Mouse (Mus musculus): ENCODE results near the gene Zfp281. TPM values are rescaled to one million over a fixed set of nuclear protein-coding genes. Genes with fewer than 3 reads are reported as not detected.

Gene Zfp281
- polyA plus RNA-seq, 1 experiment from 2014 or later = 22.7 TPM

DNA sequence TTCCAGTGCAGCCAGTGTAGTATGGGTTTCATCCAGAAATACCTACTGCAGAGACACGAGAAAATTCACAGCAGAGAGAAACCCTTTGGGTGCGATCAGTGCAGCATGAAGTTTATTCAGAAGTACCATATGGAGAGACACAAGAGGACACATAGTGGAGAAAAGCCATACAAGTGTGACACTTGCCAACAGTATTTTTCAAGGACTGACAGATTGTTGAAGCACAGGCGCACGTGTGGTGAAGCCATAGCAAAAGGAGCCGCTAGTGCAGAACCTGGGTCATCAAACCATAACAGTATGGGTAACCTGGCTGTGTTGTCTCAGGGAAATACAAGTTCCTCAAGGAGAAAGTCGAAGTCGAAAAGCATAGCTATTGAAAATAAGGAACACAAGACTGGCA, 1.4 kb downstream of the Zfp281 start:
- H3K27me3 ChIP-seq (ENCODE audit: control insufficient read depth, insufficient read depth, low read length) = no peaks in the 10 kb centered on the region
- peaks cover 30% of the 10 kb centered on the region for H3K4me1 ChIP-seq (ENCODE audit: control insufficient read depth, insufficient read depth, low read length)
- H3K4me2 ChIP-seq (ENCODE audit: low read depth, low read length) = peak overlapping the region; percentile 79
- peak overlapping the region; percentile 98; the same call in 1 of the 2 replicates for H3K9ac ChIP-seq (replicated peaks; ENCODE audit: low read depth, low read length)
- no peak for ATAC-seq (ENCODE audit: low read depth)
- WGBS = 86% methylated on average over 7 of the region's 7 CpGs
- H3K9me3 ChIP-seq (ENCODE audit: control insufficient read depth, low read length) = no peaks in the 10 kb centered on the region
- peak overlapping the region; percentile 87 for H3K4me3 ChIP-seq (ENCODE audit: low read depth, low read length)
- H3K27ac ChIP-seq (ENCODE audit: low read depth, low read length) = no peak overlapping the region; the same call in 1 of the 2 replicates
- peaks cover 10% of the 10 kb centered on the region for H3K36me3 ChIP-seq (ENCODE audit: control insufficient read depth, insufficient read depth, low read length)

DNA sequence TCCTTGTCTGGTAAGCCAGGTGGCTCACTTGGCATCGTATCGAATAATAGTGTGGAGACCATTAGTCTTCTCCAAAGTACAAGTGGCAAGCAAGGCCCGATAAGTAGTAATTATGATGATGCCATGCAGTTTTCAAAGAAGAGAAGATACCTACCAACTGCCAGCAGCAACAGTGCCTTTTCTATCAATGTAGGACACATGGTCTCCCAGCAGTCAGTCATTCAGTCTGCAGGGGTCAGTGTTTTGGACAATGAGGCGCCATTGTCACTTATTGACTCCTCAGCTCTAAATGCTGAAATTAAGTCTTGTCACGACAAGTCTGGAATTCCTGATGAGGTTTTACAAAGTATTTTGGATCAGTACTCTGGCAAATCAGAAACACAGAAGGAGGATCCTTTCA, 2.1 kb downstream of the Zfp281 start:
- Histone ChIP-seq H3K4me3 (ENCODE audit: low read depth, low read length) (no peak overlapping the region), H3K4me1 (ENCODE audit: control insufficient read depth, insufficient read depth, low read length) (peaks cover 30% of the 10 kb centered on the region), H3K9me3 (ENCODE audit: control insufficient read depth, low read length) (no peaks in the 10 kb centered on the region), H3K36me3 (ENCODE audit: control insufficient read depth, insufficient read depth, low read length) (peaks cover 10% of the 10 kb centered on the region), H3K27ac (ENCODE audit: low read depth, low read length) (no peak overlapping the region), H3K4me2 (ENCODE audit: low read depth, low read length) (peak overlapping the region; percentile 39; the same call in 1 of the 2 replicates), H3K27me3 (ENCODE audit: control insufficient read depth, insufficient read depth, low read length) (no peaks in the 10 kb centered on the region), H3K9ac (replicated peaks; ENCODE audit: low read depth, low read length) (no peak overlapping the region)
- WGBS = 78% methylated on average over 5 of the region's 5 CpGs
- ATAC-seq (ENCODE audit: low read depth) = no peak

DNA sequence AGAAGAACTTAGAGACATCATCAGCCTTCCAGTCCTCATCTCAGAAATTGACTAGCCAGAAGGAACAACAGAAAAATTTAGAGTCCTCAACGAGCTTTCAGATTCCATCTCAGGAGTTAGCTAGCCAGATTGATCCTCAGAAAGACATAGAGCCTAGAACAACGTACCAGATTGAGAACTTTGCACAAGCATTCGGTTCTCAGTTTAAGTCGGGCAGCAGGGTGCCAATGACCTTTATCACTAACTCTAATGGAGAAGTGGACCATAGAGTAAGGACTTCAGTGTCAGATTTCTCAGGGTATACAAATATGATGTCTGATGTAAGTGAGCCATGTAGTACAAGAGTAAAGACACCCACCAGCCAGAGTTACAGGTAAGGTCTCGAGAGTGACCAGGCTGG, 2.9 kb downstream of the Zfp281 start:
- H3K36me3 ChIP-seq (ENCODE audit: control insufficient read depth, insufficient read depth, low read length) = peaks cover 10% of the 10 kb centered on the region
- H3K4me2 ChIP-seq (ENCODE audit: low read depth, low read length) = peak overlapping the region; percentile 39
- no peak overlapping the region for H3K27ac ChIP-seq (ENCODE audit: low read depth, low read length)
- peaks cover 30% of the 10 kb centered on the region for H3K4me1 ChIP-seq (ENCODE audit: control insufficient read depth, insufficient read depth, low read length)
- H3K27me3 ChIP-seq (ENCODE audit: control insufficient read depth, insufficient read depth, low read length) = no peaks in the 10 kb centered on the region
- H3K4me3 ChIP-seq (ENCODE audit: low read depth, low read length) = 0 out of 2 replicates have a peak overlapping the region, but pooled peaks have one; percentile 4
- 87% methylated on average over 5 of the region's 5 CpGs for WGBS
- H3K9ac ChIP-seq (replicated peaks; ENCODE audit: low read depth, low read length) = no peak overlapping the region
- H3K9me3 ChIP-seq (ENCODE audit: control insufficient read depth, low read length) = no peaks in the 10 kb centered on the region
- ATAC-seq (ENCODE audit: low read depth) = no peak

DNA sequence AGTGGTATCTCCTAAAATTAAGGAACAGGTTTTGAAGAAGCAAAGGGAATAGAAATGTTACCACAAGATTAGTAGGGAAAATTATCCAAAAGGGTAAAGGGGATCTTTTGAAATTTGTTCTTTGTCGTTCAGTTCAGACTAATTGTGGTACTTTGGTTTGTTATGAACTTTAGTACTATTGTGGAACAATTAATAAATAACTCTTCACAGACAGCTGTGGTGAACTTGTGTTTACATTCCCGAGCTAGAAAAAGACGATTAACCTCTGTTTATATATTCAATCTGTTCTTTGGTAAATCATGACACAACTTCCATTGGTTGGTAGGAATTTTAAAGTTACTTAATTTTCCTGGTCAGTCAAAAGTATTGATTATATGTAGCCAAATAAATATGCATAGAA, 8.2 kb downstream of the Zfp281 start:
- no peaks in the 10 kb centered on the region for H3K27me3 ChIP-seq (ENCODE audit: control insufficient read depth, insufficient read depth, low read length)
- no peaks in the 10 kb centered on the region for H3K36me3 ChIP-seq (ENCODE audit: control insufficient read depth, insufficient read depth, low read length)
- ATAC-seq (ENCODE audit: low read depth) = no peak
- H3K4me2 ChIP-seq (ENCODE audit: low read depth, low read length) = no peak overlapping the region
- H3K4me3 ChIP-seq (ENCODE audit: low read depth, low read length) = no peak overlapping the region
- 97% methylated on average over 3 of the region's 3 CpGs for WGBS
- H3K27ac ChIP-seq (ENCODE audit: low read depth, low read length) = no peak overlapping the region
- no peak overlapping the region for H3K9ac ChIP-seq (replicated peaks; ENCODE audit: low read depth, low read length)
- H3K4me1 ChIP-seq (ENCODE audit: control insufficient read depth, insufficient read depth, low read length) = peaks cover 7% of the 10 kb centered on the region; the same call in 1 of the 2 replicates
- H3K9me3 ChIP-seq (ENCODE audit: control insufficient read depth, low read length) = no peaks in the 10 kb centered on the region

DNA sequence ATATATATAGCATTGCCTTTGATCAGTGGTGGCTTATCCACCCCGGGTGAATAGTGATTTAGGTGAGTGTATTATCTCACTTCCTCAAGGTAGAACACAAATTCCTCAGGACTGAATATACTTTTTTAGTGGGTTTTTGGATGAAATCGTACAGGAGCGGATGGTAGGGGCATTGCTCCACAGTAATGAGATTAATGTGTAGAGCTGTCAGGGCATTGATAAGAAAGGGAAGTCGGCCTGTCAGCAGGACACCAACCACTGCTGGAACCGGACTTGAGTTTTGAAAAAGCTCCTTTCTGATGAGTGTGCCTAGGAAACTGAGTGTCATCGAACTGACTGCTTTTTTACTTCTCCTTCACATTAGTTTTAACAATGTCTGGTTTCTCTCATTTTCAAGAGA, 10.9 kb downstream of the Zfp281 start:
- H3K36me3 ChIP-seq (ENCODE audit: control insufficient read depth, insufficient read depth, low read length) = no peaks in the 10 kb centered on the region
- no peaks in the 10 kb centered on the region for H3K9me3 ChIP-seq (ENCODE audit: control insufficient read depth, low read length)
- no peak overlapping the region for H3K4me2 ChIP-seq (ENCODE audit: low read depth, low read length)
- no peak overlapping the region for H3K4me3 ChIP-seq (ENCODE audit: low read depth, low read length)
- no peaks in the 10 kb centered on the region for H3K4me1 ChIP-seq (ENCODE audit: control insufficient read depth, insufficient read depth, low read length)
- no peak overlapping the region for H3K27ac ChIP-seq (ENCODE audit: low read depth, low read length)
- WGBS = 88% methylated on average over 6 of the region's 6 CpGs
- no peak overlapping the region for H3K9ac ChIP-seq (replicated peaks; ENCODE audit: low read depth, low read length)
- no peaks in the 10 kb centered on the region for H3K27me3 ChIP-seq (ENCODE audit: control insufficient read depth, insufficient read depth, low read length)
- no peak for ATAC-seq (ENCODE audit: low read depth)

DNA sequence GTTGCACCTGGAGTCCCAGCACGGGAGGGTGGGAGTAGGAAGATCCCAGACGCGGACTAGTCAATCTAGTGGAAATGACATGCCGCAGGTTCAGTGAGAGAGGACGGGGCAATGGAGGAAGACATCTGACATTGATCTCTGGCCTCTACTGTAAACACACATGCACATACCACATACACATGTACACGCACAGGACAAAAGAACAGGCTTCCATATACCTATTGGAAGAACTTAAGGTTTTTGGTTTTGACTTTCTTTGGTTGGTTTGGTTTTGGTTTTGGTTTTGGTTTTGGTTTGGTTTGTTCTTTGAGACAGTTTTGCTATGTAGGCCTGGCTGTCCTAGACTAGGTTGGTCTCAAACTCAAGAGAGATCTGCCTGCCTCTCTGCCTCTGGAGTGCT, 12.2 kb downstream of the Zfp281 start:
- Histone ChIP-seq H3K9ac (replicated peaks; ENCODE audit: low read depth, low read length) (no peak overlapping the region), H3K4me3 (ENCODE audit: low read depth, low read length) (no peak overlapping the region), H3K27me3 (ENCODE audit: control insufficient read depth, insufficient read depth, low read length) (no peaks in the 10 kb centered on the region), H3K36me3 (ENCODE audit: control insufficient read depth, insufficient read depth, low read length) (no peaks in the 10 kb centered on the region), H3K4me2 (ENCODE audit: low read depth, low read length) (no peak overlapping the region), H3K9me3 (ENCODE audit: control insufficient read depth, low read length) (no peaks in the 10 kb centered on the region), H3K4me1 (ENCODE audit: control insufficient read depth, insufficient read depth, low read length) (no peaks in the 10 kb centered on the region), H3K27ac (ENCODE audit: low read depth, low read length) (no peak overlapping the region)
- 91% methylated on average over 6 of the region's 6 CpGs for WGBS
- no peak for ATAC-seq (ENCODE audit: low read depth)

DNA sequence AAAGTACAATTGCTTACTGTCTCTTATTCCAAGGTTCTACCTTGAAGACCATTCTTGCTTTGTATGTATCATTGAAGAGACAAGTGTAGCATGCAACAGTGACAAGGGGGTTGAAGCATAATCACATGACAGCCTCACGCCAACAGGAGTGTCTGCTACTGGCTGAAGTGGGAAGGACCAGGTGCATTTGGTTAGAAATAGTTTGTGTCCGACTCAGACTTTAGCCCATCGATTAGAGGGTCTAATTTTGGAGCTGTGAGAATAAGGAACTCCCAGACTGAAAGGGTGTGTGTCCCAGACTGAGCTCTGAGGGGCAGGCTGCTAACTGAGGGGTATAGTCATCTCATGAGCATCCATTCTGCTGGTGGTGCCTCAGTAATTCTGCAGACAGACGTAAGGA, 13.0 kb downstream of the Zfp281 start:
- Histone ChIP-seq H3K36me3 (ENCODE audit: control insufficient read depth, insufficient read depth, low read length) (no peaks in the 10 kb centered on the region), H3K4me2 (ENCODE audit: low read depth, low read length) (no peak overlapping the region), H3K4me1 (ENCODE audit: control insufficient read depth, insufficient read depth, low read length) (no peaks in the 10 kb centered on the region), H3K27ac (ENCODE audit: low read depth, low read length) (no peak overlapping the region), H3K4me3 (ENCODE audit: low read depth, low read length) (no peak overlapping the region), H3K9me3 (ENCODE audit: control insufficient read depth, low read length) (no peaks in the 10 kb centered on the region), H3K27me3 (ENCODE audit: control insufficient read depth, insufficient read depth, low read length) (no peaks in the 10 kb centered on the region), H3K9ac (replicated peaks; ENCODE audit: low read depth, low read length) (no peak overlapping the region)
- 94% methylated on average over 4 of the region's 4 CpGs for WGBS
- ATAC-seq (ENCODE audit: low read depth) = no peak

DNA sequence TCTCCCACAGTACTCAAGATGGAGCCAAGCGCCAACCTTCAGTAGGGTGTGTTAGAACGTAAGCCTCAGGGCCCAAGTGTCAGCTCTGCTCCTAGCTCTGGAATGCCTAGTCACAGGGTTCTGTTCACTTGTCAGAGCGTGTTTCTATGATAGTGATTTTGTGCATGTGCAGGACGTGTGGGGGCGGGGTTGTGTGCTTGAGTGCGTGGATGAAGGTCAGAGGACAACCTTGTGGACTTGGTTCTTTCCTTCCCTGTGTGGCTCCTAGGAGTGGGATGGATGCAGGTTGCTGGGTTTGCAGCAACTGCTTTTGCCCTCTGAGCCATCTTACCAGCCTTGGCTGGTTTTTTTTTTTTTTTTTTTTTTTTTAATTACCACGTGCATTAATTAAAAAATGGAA, 13.5 kb downstream of the Zfp281 start:
- no peak for ATAC-seq (ENCODE audit: low read depth)
- Histone ChIP-seq H3K27ac (ENCODE audit: low read depth, low read length) (no peak overlapping the region), H3K4me3 (ENCODE audit: low read depth, low read length) (no peak overlapping the region), H3K36me3 (ENCODE audit: control insufficient read depth, insufficient read depth, low read length) (no peaks in the 10 kb centered on the region), H3K9me3 (ENCODE audit: control insufficient read depth, low read length) (no peaks in the 10 kb centered on the region), H3K4me1 (ENCODE audit: control insufficient read depth, insufficient read depth, low read length) (no peaks in the 10 kb centered on the region), H3K27me3 (ENCODE audit: control insufficient read depth, insufficient read depth, low read length) (no peaks in the 10 kb centered on the region), H3K4me2 (ENCODE audit: low read depth, low read length) (no peak overlapping the region), H3K9ac (replicated peaks; ENCODE audit: low read depth, low read length) (no peak overlapping the region)
- 95% methylated on average over 7 of the region's 7 CpGs for WGBS

DNA sequence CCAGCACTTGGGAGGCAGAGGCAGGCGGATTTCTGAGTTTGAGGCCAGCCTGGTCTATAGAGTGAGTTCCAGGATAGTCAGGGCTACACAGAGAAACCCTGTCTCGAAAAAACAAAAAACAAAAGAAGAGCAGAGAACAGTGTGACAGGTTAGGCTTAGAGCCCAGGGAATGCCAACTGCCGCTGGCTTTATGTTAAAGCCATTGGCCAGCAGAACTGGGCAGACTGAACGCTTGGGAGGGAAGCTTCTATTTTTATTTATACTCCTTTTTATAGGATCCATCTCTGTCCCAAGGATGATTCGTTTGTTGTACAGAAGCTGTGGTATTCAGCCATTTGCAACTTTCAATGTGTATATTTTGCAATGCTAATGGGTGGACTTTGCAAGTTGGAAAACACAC, 14.0 kb downstream of the Zfp281 start:
- Histone ChIP-seq H3K27me3 (ENCODE audit: control insufficient read depth, insufficient read depth, low read length) (no peaks in the 10 kb centered on the region), H3K4me1 (ENCODE audit: control insufficient read depth, insufficient read depth, low read length) (no peaks in the 10 kb centered on the region), H3K4me3 (ENCODE audit: low read depth, low read length) (no peak overlapping the region), H3K27ac (ENCODE audit: low read depth, low read length) (no peak overlapping the region), H3K36me3 (ENCODE audit: control insufficient read depth, insufficient read depth, low read length) (no peaks in the 10 kb centered on the region), H3K9me3 (ENCODE audit: control insufficient read depth, low read length) (no peaks in the 10 kb centered on the region), H3K9ac (replicated peaks; ENCODE audit: low read depth, low read length) (no peak overlapping the region), H3K4me2 (ENCODE audit: low read depth, low read length) (no peak overlapping the region)
- 86% methylated on average over 5 of the region's 5 CpGs for WGBS
- ATAC-seq (ENCODE audit: low read depth) = no peak

DNA sequence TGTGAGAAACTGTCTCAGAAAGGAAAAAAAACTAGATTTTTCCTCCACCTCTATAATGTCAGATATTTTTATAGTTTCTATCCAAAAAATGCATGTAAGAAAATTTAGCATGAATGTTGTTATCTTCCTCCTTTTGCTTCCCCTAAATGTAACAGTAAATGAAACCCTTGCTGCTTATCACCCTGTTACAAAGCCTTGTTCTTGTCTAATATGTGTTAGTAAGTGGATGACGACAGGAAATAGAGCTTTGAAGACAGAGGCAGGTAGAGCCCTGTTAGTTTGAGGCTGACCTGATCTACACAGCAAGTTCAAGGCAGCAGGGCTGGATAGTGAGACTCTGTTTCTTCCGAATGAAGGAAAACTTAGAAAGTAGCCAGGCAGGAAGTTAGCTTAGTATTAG, 14.5 kb downstream of the Zfp281 start:
- H3K4me1 ChIP-seq (ENCODE audit: control insufficient read depth, insufficient read depth, low read length) = no peaks in the 10 kb centered on the region
- H3K9me3 ChIP-seq (ENCODE audit: control insufficient read depth, low read length) = no peaks in the 10 kb centered on the region
- no peak overlapping the region for H3K4me3 ChIP-seq (ENCODE audit: low read depth, low read length)
- H3K27me3 ChIP-seq (ENCODE audit: control insufficient read depth, insufficient read depth, low read length) = no peaks in the 10 kb centered on the region
- WGBS = 92% methylated on average over 2 of the region's 2 CpGs
- H3K4me2 ChIP-seq (ENCODE audit: low read depth, low read length) = no peak overlapping the region
- H3K9ac ChIP-seq (replicated peaks; ENCODE audit: low read depth, low read length) = no peak overlapping the region
- no peak overlapping the region for H3K27ac ChIP-seq (ENCODE audit: low read depth, low read length)
- no peak for ATAC-seq (ENCODE audit: low read depth)
- H3K36me3 ChIP-seq (ENCODE audit: control insufficient read depth, insufficient read depth, low read length) = no peaks in the 10 kb centered on the region

Data from neural tube, embryonic 14.5 days (tissue).